Mouse (Mus musculus): ENCODE measurements around the gene Fam234b. TPM values are rescaled to one million over a fixed set of nuclear protein-coding genes. Genes with fewer than 3 reads are reported as not detected.

Fam234b gene
- polyA plus RNA-seq, 1 experiment from 2014 or later, result 9.2 TPM

DNA sequence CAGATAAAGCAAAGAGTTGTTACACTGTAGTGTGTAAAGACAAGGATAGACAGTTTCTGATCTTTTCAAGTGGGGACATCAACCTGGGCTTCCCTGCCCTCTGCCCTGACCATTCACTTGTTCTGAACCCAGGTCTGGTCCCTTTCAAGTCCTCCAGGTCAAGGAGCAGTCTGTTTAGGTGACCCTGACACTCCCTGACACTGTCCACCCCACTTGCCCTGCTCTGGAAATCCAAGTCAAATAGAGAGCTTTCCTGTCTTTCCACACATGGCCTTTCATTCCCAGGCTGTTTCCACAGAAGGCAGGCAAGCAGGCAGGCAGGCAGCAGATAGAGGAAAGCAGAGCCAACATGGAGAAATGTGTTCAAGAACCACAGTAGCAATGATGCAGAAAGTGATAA is 70.6 kb downstream of the Fam234b start:
- Histone ChIP-seq H3K4me2 (no peak overlapping the region), H3K9ac (no peak overlapping the region), H3K4me1 (replicated peaks) (peaks cover 9% of the 10 kb centered on the region; the same call in 1 of the 2 replicates), H3K36me3 (no peaks in the 10 kb centered on the region), H3K4me3 (no peak overlapping the region), H3K27me3 (no peaks in the 10 kb centered on the region), H3K27ac (no peak overlapping the region), H3K9me3 (replicated peaks) (no peaks in the 10 kb centered on the region)
- ATAC-seq (replicated peaks; ENCODE audit: insufficient number of reproducible peaks, insufficient read depth, low FRiP score, low read depth), result no peak

DNA sequence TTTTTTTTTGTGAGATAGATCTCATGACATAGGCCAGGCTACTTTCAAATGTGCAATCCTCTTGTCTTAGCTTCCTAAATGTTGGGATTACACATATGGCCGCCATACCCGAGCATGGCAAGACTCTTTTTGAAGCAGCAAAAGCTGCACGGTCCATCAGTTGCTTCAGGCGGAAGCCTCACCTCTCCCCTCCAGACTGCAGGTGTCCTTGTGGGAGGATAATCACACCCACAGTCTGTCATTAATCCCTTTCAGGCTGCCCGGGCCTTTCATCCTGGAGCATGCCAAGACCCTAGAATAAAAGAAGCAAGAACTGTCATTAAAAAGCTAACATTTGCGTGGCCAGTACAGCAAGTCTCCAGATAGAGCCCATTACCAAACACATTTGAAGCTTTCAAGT is 71.8 kb downstream of the Fam234b start:
- H3K27ac ChIP-seq, result no peak overlapping the region
- no peaks in the 10 kb centered on the region for H3K27me3 ChIP-seq

DNA sequence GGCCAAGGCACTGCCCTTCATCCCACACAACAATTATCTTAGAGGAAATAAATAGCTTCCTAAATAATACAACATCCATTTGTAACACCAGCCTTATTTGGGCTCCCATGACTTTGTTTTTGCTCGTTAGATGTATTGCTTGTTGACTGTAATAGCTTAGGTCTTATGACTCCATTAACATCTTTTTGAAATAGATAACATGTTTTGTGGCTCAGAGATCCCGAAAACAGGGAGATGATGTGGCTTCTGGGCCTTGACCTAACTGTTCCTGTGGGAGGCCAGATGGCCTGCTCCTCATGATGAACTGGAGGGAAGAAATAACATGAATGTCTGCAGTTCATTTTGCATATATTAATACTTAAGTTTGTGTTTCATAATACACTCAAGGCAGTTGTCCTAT is 74.0 kb downstream of the Fam234b start:
- no peaks in the 10 kb centered on the region for H3K27me3 ChIP-seq
- H3K27ac ChIP-seq, result no peak overlapping the region
- peaks cover 12% of the 10 kb centered on the region; the same call in 1 of the 2 replicates for H3K4me1 ChIP-seq (replicated peaks)
- no peaks in the 10 kb centered on the region for H3K9me3 ChIP-seq (replicated peaks)
- H3K36me3 ChIP-seq, result no peaks in the 10 kb centered on the region
- no peak overlapping the region; the same call in 1 of the 2 replicates for H3K9ac ChIP-seq
- H3K4me3 ChIP-seq, result no peak overlapping the region
- WGBS, result 65% methylated on average over 2 of the region's 2 CpGs
- ATAC-seq (replicated peaks; ENCODE audit: insufficient number of reproducible peaks, insufficient read depth, low FRiP score, low read depth), result no peak
- no peak overlapping the region for H3K4me2 ChIP-seq

More for the DNA sequence above, 71.8 kb downstream of the Fam234b start:
- Histone ChIP-seq H3K4me2 (no peak overlapping the region), H3K4me1 (replicated peaks) (peaks cover 10% of the 10 kb centered on the region; the same call in 1 of the 2 replicates), H3K4me3 (no peak overlapping the region), H3K36me3 (no peaks in the 10 kb centered on the region), H3K9me3 (replicated peaks) (no peaks in the 10 kb centered on the region), H3K9ac (no peak overlapping the region)
- ATAC-seq (replicated peaks; ENCODE audit: insufficient number of reproducible peaks, insufficient read depth, low FRiP score, low read depth), result no peak
- WGBS, result 67% methylated on average over 6 of the region's 6 CpGs

DNA sequence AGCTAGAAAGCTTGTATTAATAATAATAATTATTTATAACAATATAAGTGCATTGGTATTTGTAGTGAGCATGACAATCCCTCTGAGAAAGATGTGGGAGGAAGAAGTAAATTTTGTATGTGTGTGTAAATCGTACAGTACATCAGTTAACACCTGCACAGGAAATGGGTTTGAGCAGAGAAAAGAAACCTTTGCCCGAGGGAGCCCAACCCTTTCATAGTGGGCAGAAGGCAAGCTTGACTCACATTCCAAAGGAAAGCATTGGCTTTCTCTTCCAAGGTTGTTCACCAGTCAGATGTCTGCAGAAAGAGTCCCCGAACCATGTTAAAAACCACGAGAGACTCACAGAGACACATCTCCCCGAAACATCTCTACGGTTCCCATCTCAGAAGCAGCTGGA is 75.3 kb downstream of the Fam234b start:
- Histone ChIP-seq H3K36me3 (no peaks in the 10 kb centered on the region), H3K27ac (no peak overlapping the region), H3K4me1 (replicated peaks) (peaks cover 12% of the 10 kb centered on the region; the same call in 1 of the 2 replicates), H3K4me2 (no peak overlapping the region), H3K9ac (no peak overlapping the region), H3K4me3 (no peak overlapping the region), H3K27me3 (no peaks in the 10 kb centered on the region), H3K9me3 (replicated peaks) (no peaks in the 10 kb centered on the region)
- WGBS, result 86% methylated on average over 6 of the region's 6 CpGs
- ATAC-seq (replicated peaks; ENCODE audit: insufficient number of reproducible peaks, insufficient read depth, low FRiP score, low read depth), result no peak

DNA sequence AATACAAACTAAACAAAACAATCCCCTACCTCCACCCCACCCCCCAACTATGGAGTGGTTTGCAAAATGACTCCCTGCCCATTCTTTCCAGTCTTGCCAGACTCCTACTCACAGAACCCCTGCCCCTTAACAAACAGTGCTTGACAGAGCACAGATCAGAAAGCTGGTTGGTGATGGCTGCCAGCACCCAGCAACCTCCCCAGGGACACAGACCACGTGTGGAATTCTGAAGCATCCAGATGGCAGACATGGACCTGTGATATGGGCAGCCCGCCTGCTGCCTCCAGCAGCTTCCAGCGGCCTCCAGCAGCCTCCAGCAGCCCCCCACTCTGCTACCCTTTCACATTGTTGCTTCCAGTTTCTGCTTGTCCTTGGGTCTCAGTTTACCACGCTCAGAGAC is 77.5 kb downstream of the Fam234b start:
- Histone ChIP-seq H3K4me2 (no peak overlapping the region), H3K9ac (no peak overlapping the region), H3K4me3 (no peak overlapping the region), H3K27ac (no peak overlapping the region), H3K36me3 (no peaks in the 10 kb centered on the region), H3K27me3 (no peaks in the 10 kb centered on the region), H3K4me1 (replicated peaks) (peaks cover 12% of the 10 kb centered on the region; the same call in 1 of the 2 replicates), H3K9me3 (replicated peaks) (no peaks in the 10 kb centered on the region)
- WGBS, result 43% methylated on average over 4 of the region's 4 CpGs
- ATAC-seq (replicated peaks; ENCODE audit: insufficient number of reproducible peaks, insufficient read depth, low FRiP score, low read depth), result no peak

DNA sequence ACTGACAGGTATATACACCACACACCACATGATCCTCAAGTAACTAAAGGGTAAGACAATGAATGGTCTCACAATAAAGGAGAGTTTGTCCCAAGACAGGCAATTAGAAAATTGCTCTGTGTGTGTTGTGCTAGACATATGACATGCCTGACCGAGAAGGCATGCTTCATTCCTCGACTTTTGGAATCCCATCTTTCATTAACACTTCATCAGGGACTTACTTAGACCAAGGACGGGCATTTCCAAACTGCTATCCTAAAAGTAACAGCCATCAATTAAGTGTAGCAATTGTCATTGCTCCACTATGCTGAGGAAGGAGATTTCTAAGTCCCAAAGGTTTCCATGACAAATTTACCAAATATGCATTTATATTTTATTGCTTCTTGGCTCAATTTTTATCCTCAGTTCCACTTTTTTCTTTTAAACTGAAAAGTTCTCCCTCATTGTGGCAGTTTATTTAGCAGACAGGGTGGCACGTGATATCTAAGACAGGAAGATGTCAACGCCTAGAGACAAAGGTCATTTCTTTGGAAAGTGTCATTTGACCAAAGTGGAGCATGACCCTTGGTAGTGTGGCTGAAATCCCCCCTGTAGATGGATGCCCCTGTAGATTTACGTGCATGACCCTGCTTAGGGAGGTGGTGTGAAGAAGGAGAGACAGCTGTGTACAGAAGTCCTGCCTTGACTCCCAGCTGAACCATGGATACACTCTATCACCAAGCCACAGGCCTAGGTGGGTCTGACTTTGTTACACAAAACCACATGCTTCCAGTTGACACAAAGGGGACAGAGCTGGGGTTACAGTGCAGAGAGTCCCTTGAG is 78.9 kb downstream of the Fam234b start:
- peaks cover 9% of the 10 kb centered on the region; the same call in 1 of the 2 replicates for H3K4me1 ChIP-seq (replicated peaks)
- no peak overlapping the region for H3K27ac ChIP-seq
- no peaks in the 10 kb centered on the region for H3K9me3 ChIP-seq (replicated peaks)
- 60% methylated on average over 6 of the region's 6 CpGs for WGBS
- no peaks in the 10 kb centered on the region for H3K36me3 ChIP-seq
- no peak overlapping the region for H3K9ac ChIP-seq
- ATAC-seq (replicated peaks; ENCODE audit: insufficient number of reproducible peaks, insufficient read depth, low FRiP score, low read depth), result no peak
- no peak overlapping the region for H3K4me2 ChIP-seq
- no peaks in the 10 kb centered on the region for H3K27me3 ChIP-seq
- no peak overlapping the region for H3K4me3 ChIP-seq

DNA sequence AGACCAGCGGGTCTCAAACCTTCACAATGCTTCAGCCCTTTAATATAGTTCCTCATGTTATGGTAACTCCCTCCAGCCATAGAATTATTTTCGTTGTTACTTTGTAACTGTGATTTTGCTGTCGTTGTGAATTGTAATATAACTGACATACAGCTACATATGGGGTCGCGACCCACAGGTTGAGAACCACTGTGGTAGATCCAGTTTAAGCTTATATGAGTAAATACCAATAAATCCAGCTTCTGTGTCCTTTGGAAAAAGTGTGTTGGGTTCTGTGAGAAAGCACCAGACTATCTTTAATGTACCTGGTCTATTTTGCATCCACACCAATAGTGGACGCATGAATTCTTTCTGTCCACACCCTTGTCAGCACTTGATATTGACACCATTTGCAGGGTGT is 80.5 kb downstream of the Fam234b start:
- no peak overlapping the region for H3K4me3 ChIP-seq
- no peak overlapping the region for H3K4me2 ChIP-seq
- no peak overlapping the region for H3K27ac ChIP-seq
- no peaks in the 10 kb centered on the region for H3K36me3 ChIP-seq
- WGBS, result 80% methylated on average over 6 of the region's 6 CpGs
- ATAC-seq (replicated peaks; ENCODE audit: insufficient number of reproducible peaks, insufficient read depth, low FRiP score, low read depth), result no peak
- H3K4me1 ChIP-seq (replicated peaks), result 0 out of 2 replicates have a peak, but pooled peaks cover 3% of the 10 kb centered on the region
- H3K9ac ChIP-seq, result no peak overlapping the region
- H3K27me3 ChIP-seq, result no peaks in the 10 kb centered on the region
- no peaks in the 10 kb centered on the region for H3K9me3 ChIP-seq (replicated peaks)

DNA sequence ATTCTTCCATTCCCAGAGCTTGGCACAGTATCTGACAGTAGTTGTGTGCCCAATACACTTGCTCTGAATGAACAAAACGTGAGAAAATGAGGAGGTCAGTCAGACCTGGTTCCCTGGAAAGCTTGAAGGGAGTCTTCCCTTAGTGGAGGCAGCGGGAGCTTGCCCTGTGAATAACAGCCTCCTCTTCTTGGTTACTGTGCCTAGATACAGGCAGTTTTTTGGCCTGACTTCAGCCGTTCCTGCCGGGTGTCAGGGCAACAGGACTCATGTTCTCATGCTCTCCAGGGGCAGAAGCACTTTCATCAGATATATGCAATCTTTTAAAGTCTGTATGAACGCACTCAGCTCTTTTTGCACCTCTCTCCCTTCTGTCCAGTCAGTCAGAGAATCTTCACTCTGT is 81.5 kb downstream of the Fam234b start:
- H3K27ac ChIP-seq, result no peak overlapping the region
- no peaks in the 10 kb centered on the region for H3K9me3 ChIP-seq (replicated peaks)
- WGBS, result 53% methylated on average over 5 of the region's 5 CpGs
- H3K4me1 ChIP-seq (replicated peaks), result 0 out of 2 replicates have a peak, but pooled peaks cover 3% of the 10 kb centered on the region
- no peak overlapping the region for H3K9ac ChIP-seq
- H3K4me3 ChIP-seq, result no peak overlapping the region
- H3K27me3 ChIP-seq, result no peaks in the 10 kb centered on the region
- H3K36me3 ChIP-seq, result no peaks in the 10 kb centered on the region
- ATAC-seq (replicated peaks; ENCODE audit: insufficient number of reproducible peaks, insufficient read depth, low FRiP score, low read depth), result no peak
- H3K4me2 ChIP-seq, result no peak overlapping the region

DNA sequence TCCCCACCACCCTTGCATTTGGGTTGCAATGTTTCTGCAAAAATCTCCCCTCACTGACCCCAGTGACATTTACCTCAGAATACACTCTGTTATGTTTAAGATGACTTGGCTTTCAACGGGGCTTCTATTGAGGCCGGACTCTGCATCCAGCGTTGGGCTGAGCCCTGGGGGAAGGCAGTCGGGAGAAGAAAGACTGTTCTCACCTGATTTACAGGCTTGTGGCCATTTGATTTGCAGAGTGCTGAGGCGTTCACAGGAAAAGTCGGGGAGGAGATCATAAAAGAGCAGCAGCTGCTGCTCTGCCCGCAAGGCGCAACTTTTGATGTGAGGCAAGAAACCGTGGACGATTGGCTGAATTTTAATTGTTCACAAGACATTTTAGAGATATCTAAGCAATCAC is 82.1 kb downstream of the Fam234b start:
- H3K9ac ChIP-seq, result no peak overlapping the region
- no peaks in the 10 kb centered on the region for H3K4me1 ChIP-seq (replicated peaks)
- WGBS, result 45% methylated on average over 10 of the region's 10 CpGs
- no peak overlapping the region for H3K4me2 ChIP-seq
- ATAC-seq (replicated peaks; ENCODE audit: insufficient number of reproducible peaks, insufficient read depth, low FRiP score, low read depth), result no peak
- H3K36me3 ChIP-seq, result no peaks in the 10 kb centered on the region
- H3K4me3 ChIP-seq, result no peak overlapping the region
- no peak overlapping the region for H3K27ac ChIP-seq
- no peaks in the 10 kb centered on the region for H3K9me3 ChIP-seq (replicated peaks)
- no peaks in the 10 kb centered on the region for H3K27me3 ChIP-seq

DNA sequence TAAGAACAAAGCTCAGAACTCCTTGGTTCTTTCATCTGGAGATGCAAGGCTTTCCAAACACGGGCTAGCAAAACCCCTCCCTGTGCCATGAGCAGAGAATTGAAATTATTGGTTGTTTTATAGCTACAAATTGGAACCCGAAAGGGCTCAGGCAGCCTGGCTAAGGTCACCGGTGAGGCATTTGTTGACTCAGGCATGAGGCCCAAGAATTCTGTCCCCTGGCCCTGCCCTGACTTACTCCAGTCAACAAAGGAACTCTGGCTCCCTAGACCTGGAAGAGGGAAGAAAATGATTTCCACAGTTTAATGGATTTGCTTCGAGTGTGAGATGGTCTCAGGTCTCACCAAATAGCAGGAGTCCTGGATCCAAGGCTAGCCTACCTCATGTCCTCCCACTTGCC is 94.6 kb downstream of the Fam234b start:
- no peak for ATAC-seq (replicated peaks; ENCODE audit: insufficient number of reproducible peaks, insufficient read depth, low FRiP score, low read depth)
- H3K4me2 ChIP-seq, result no peak overlapping the region
- no peaks in the 10 kb centered on the region for H3K27me3 ChIP-seq
- no peaks in the 10 kb centered on the region for H3K9me3 ChIP-seq (replicated peaks)
- no peaks in the 10 kb centered on the region for H3K36me3 ChIP-seq
- H3K4me1 ChIP-seq (replicated peaks), result peaks cover 2% of the 10 kb centered on the region; the same call in 1 of the 2 replicates
- no peak overlapping the region for H3K27ac ChIP-seq
- H3K9ac ChIP-seq, result no peak overlapping the region
- H3K4me3 ChIP-seq, result no peak overlapping the region
- 65% methylated on average over 4 of the region's 4 CpGs for WGBS

DNA sequence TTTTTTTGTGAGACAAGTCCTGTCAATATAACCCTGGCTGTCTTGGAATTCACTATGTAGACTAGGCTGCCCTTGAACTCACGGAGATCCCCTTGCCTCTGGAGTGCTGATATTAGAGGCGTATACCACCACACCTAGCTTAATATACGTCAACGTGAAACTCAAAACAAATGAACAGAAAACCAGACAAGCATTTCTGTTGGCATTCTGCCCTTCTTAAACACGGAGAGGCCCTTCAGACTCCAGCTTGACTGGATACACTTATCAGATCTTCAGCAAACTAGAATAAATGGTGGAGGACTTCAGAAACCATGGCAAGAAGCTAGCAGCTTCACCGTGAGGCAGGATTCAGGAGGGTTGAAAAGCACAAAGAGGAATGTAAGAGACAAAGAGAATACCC is 96.4 kb downstream of the Fam234b start:
- Histone ChIP-seq H3K9ac (no peak overlapping the region), H3K27ac (no peak overlapping the region), H3K36me3 (no peaks in the 10 kb centered on the region), H3K4me2 (no peak overlapping the region), H3K4me1 (replicated peaks) (peaks cover 2% of the 10 kb centered on the region; the same call in 1 of the 2 replicates), H3K27me3 (no peaks in the 10 kb centered on the region), H3K9me3 (replicated peaks) (no peaks in the 10 kb centered on the region), H3K4me3 (no peak overlapping the region)
- 64% methylated on average over 6 of the region's 6 CpGs for WGBS
- no peak for ATAC-seq (replicated peaks; ENCODE audit: insufficient number of reproducible peaks, insufficient read depth, low FRiP score, low read depth)
